Mouse (Mus musculus) intestine, postnatal 0 days (tissue): ENCODE measurements around the gene Mt3. TPM values are rescaled to one million over a fixed set of nuclear protein-coding genes. Genes with fewer than 3 reads are reported as not detected.
A peak's percentile ranks its signal among the peaks of the same experiment; 100 is the strongest.

Source experiments
- ATAC-seq: fragments of 200-750 bp; cut with Nextera tagmentation; 2 replicates; pipeline ENCODE4 v1.8.0; 2017; ENCODE audit warnings: mild to moderate bottlenecking, moderate TSS enrichment, moderate library complexity
- H3K27ac ChIP-seq: fragments of 300-500 bp; sonication (generic); 2 replicates; pipeline ENCODE4 v1.5.1; 2014; ENCODE audit warnings: mild to moderate bottlenecking, low read depth, low read length, moderate library complexity
- H3K27me3 ChIP-seq: fragments of 300-500 bp; sonication (generic); replicated peaks from 2 replicates; pipeline ENCODE4 v1.6.1; 2014; ENCODE audit warnings: low read length, mixed read lengths; ENCODE audit not compliant: control insufficient read depth, insufficient read depth
- H3K36me3 ChIP-seq: fragments of 300-500 bp; sonication (generic); 2 replicates; pipeline ENCODE4 v1.6.1; 2014; ENCODE audit warnings: mild to moderate bottlenecking, moderate library complexity; ENCODE audit not compliant: control insufficient read depth, insufficient read depth
- H3K4me1 ChIP-seq: fragments of 300-500 bp; sonication (generic); replicated peaks from 2 replicates; pipeline ENCODE4 v1.6.1; 2014; ENCODE audit warnings: antibody characterized with exemption, low read length, mixed read lengths; ENCODE audit not compliant: control insufficient read depth, insufficient read depth
- H3K4me2 ChIP-seq: fragments of 300-500 bp; sonication (generic); replicated peaks from 2 replicates; pipeline ENCODE4 v1.6.1; 2014; ENCODE audit warnings: low read depth, mild to moderate bottlenecking, moderate library complexity
- H3K4me3 ChIP-seq: fragments of 300-500 bp; sonication (generic); 2 replicates; pipeline ENCODE4 v1.5.1; 2014; ENCODE audit warnings: low read depth, low read length
- H3K9ac ChIP-seq: fragments of 300-500 bp; sonication (generic); 2 replicates; pipeline ENCODE4 v1.6.1; 2014; ENCODE audit warnings: mild to moderate bottlenecking, low read depth, low read length
- H3K9me3 ChIP-seq: fragments of 300-500 bp; sonication (generic); 2 replicates; pipeline ENCODE4 v1.6.1; 2016; ENCODE audit warnings: mixed run types; ENCODE audit not compliant: control insufficient read depth
- CTCF ChIP-seq: sonication (generic); IDR thresholded peaks from 2 replicates; pipeline ENCODE4 v1.5.1; 2016; ENCODE audit warnings: low read depth, mild to moderate bottlenecking, control low read depth, antibody characterized with exemption, moderate library complexity
- WGBS: fragments of 180-500 bp; shearing (Covaris S2); extraction: QIAGEN DNeasy Blood & Tissue Kit; methylation state at CpG from one replicate; pipeline ENCODE4 v1.1.7; 2014; 5-methylcytosine and 5-hydroxymethylcytosine counted together
- polyA plus RNA-seq: library from polyadenylated mRNA; unstranded; fragments of >200 nt; fragmentation: Nextera tagmentation; extraction: Ambion mirVana; gene quantifications from 2 replicates; pipeline ENCODE4 v1.2.1, GENCODE M21; 2015

Gene Mt3
- polyA plus RNA-seq, 1 experiment from 2014 or later: 4.4 TPM

GRCm38 (mm10) chr8:94180561-94180908, 28.1 kb downstream of the Mt3 start:
- ATAC-seq: no peak
- 0 out of 2 replicates have a peak overlapping the region, but pooled peaks have one; percentile 87 for H3K27ac ChIP-seq
- H3K4me1 ChIP-seq: no peaks in the 10 kb centered on the region
- H3K4me2 ChIP-seq: peak overlapping the region; percentile 67
- 82% methylated on average over 1 of the region's 1 CpGs for WGBS
- peak overlapping the region; percentile 67 for H3K9ac ChIP-seq
- H3K36me3 ChIP-seq: no peaks in the 10 kb centered on the region
- TF ChIP-seq CTCF: no peak
- H3K27me3 ChIP-seq: no peaks in the 10 kb centered on the region
- H3K9me3 ChIP-seq: no peaks in the 10 kb centered on the region
- peak overlapping the region; percentile 65 for H3K4me3 ChIP-seq

- no peaks in the 10 kb centered on the region for H3K27me3 ChIP-seq
- 48% methylated on average over 13 of the region's 13 CpGs for WGBS
- H3K4me2 ChIP-seq: peak overlapping the region; percentile 58
- H3K9ac ChIP-seq: peak overlapping the region; percentile 50
- peak overlapping the region; percentile 93 for H3K27ac ChIP-seq
- H3K36me3 ChIP-seq: no peaks in the 10 kb centered on the region
- no peaks in the 10 kb centered on the region for H3K9me3 ChIP-seq
- TF ChIP-seq CTCF: no peak
- 0 out of 2 replicates have a peak, but pooled peaks cover 5% of the 10 kb centered on the region for H3K4me1 ChIP-seq
- H3K4me3 ChIP-seq: peak overlapping the region; percentile 23
- ATAC-seq: peak; percentile 24
These were observed 29.9 kb downstream of the Mt3 start for GRCm38 (mm10) chr8:94182055-94182929.

GRCm38 (mm10) chr8:94183117-94183516, 30.7 kb downstream of the Mt3 start:
- peak; percentile 82 for TF ChIP-seq CTCF

GRCm38 (mm10) chr8:94184357-94184843, 32.0 kb downstream of the Mt3 start:
- H3K4me2 ChIP-seq: peak overlapping the region; percentile 58
- H3K27ac ChIP-seq: peak overlapping the region; percentile 93
- 32% methylated on average over 12 of the region's 12 CpGs for WGBS
- H3K9ac ChIP-seq: no peak overlapping the region
- H3K36me3 ChIP-seq: no peaks in the 10 kb centered on the region
- ATAC-seq: no peak
- no peaks in the 10 kb centered on the region for H3K9me3 ChIP-seq
- 0 out of 2 replicates have a peak, but pooled peaks cover 5% of the 10 kb centered on the region for H3K4me1 ChIP-seq
- TF ChIP-seq CTCF: no peak
- no peaks in the 10 kb centered on the region for H3K27me3 ChIP-seq
- no peak overlapping the region for H3K4me3 ChIP-seq

More at GRCm38 (mm10) chr8:94183117-94183516, 30.7 kb downstream of the Mt3 start:
- H3K4me1 ChIP-seq: 0 out of 2 replicates have a peak, but pooled peaks cover 5% of the 10 kb centered on the region
- H3K4me2 ChIP-seq: peak overlapping the region; percentile 58
- peak overlapping the region; percentile 93 for H3K27ac ChIP-seq
- peak overlapping the region; percentile 23 for H3K4me3 ChIP-seq
- H3K27me3 ChIP-seq: no peaks in the 10 kb centered on the region
- H3K36me3 ChIP-seq: no peaks in the 10 kb centered on the region
- no peaks in the 10 kb centered on the region for H3K9me3 ChIP-seq
- ATAC-seq: peak; percentile 55
- WGBS: under 1% methylated on average over 16 of the region's 16 CpGs
- peak overlapping the region; percentile 50 for H3K9ac ChIP-seq

GRCm38 (mm10) chr8:94185791-94186190, 33.4 kb downstream of the Mt3 start:
- no peak for ATAC-seq
- no peaks in the 10 kb centered on the region for H3K36me3 ChIP-seq
- 48% methylated on average over 6 of the region's 6 CpGs for WGBS
- TF ChIP-seq CTCF: no peak
- no peak overlapping the region for H3K9ac ChIP-seq
- H3K9me3 ChIP-seq: no peaks in the 10 kb centered on the region
- no peak overlapping the region for H3K4me3 ChIP-seq
- H3K27me3 ChIP-seq: no peaks in the 10 kb centered on the region
- H3K4me1 ChIP-seq: 0 out of 2 replicates have a peak, but pooled peaks cover 5% of the 10 kb centered on the region
- H3K27ac ChIP-seq: peak overlapping the region; percentile 82
- H3K4me2 ChIP-seq: peak overlapping the region; percentile 18

GRCm38 (mm10) chr8:94186542-94186941, 34.1 kb downstream of the Mt3 start:
- TF ChIP-seq CTCF: peak; percentile 92
- H3K27me3 ChIP-seq: no peaks in the 10 kb centered on the region
- H3K27ac ChIP-seq: peak overlapping the region; percentile 82
- H3K4me1 ChIP-seq: 0 out of 2 replicates have a peak, but pooled peaks cover 5% of the 10 kb centered on the region
- ATAC-seq: peak; percentile 90
- H3K9ac ChIP-seq: no peak overlapping the region
- H3K4me3 ChIP-seq: no peak overlapping the region
- WGBS: 2% methylated on average over 17 of the region's 17 CpGs
- peak overlapping the region; percentile 18 for H3K4me2 ChIP-seq
- no peaks in the 10 kb centered on the region for H3K36me3 ChIP-seq
- H3K9me3 ChIP-seq: no peaks in the 10 kb centered on the region
